Mouse (Mus musculus) CH12.LX (cell line): ENCODE measurements at regions not wholly inside any gene's neighbourhood (a gene's known extent, or its start where the extent isn't known, plus 50 kb on each side); places are given as distances from the start of the nearest gene placed in this dataset.

Experiments used
- DNase-seq: peaks from one replicate; pipeline ENCODE4 v3.0.0-alpha.2; 2013; ENCODE audit errors: extremely low read depth
- H3K27ac ChIP-seq: 2 replicates; pipeline ENCODE4 v1.5.1; 2012; ENCODE audit warnings: low read depth, mild to moderate bottlenecking, control low read depth, moderate library complexity; ENCODE audit not compliant: insufficient read depth
- H3K27me3 ChIP-seq: replicated peaks from 2 replicates; pipeline ENCODE3; 2012; ENCODE audit warnings: inconsistent platforms
- H3K36me3 ChIP-seq, 2 experiments: replicated peaks in 1 of 2; 2 replicates each; pipeline versions ENCODE3 to v1.6.1; 2012; ENCODE audit warnings: inconsistent platforms in 1 of 2, low read length in 1 of 2, mild to moderate bottlenecking in 1 of 2, mixed read lengths in 1 of 2, moderate library complexity in 1 of 2; ENCODE audit not compliant: control insufficient read depth in 1 of 2, insufficient read depth in 1 of 2
- H3K4me1 ChIP-seq, 2 experiments: 2 replicates each; pipeline ENCODE4 v1.6.1; 2012; ENCODE audit warnings: inconsistent platforms in 1 of 2, moderate library complexity in 1 of 2; ENCODE audit not compliant: insufficient read depth in 2 of 2, control insufficient read depth in 1 of 2
- H3K4me2 ChIP-seq: 2 replicates; pipeline ENCODE4 v1.6.1; 2012; ENCODE audit warnings: low read depth, mild to moderate bottlenecking, control low read depth; ENCODE audit not compliant: poor library complexity, insufficient read depth, severe bottlenecking
- H3K4me3 ChIP-seq, 3 experiments: fragments of 150-350 bp in 1 of 3; sonication (generic) in 1 of 3; replicated peaks in 1 of 3; 2 replicates each; pipeline versions ENCODE3 to v1.5.1; 2011 to 2012; ENCODE audit warnings: low read depth in 2 of 3, low read length in 2 of 3, mild to moderate bottlenecking in 2 of 3, moderate library complexity in 2 of 3, control low read depth in 1 of 3, improper control_type of control experiment in 1 of 3, inconsistent platforms in 1 of 3, mixed read lengths in 1 of 3; ENCODE audit not compliant: poor library complexity in 1 of 3
- H3K79me2 ChIP-seq: replicated peaks from 2 replicates; pipeline ENCODE4 v1.6.1; 2012; ENCODE audit warnings: mild to moderate bottlenecking, moderate library complexity; ENCODE audit not compliant: control insufficient read depth, poor library complexity, insufficient read depth, severe bottlenecking; ENCODE audit errors: extremely low read depth
- H3K9ac ChIP-seq: 2 replicates; pipeline ENCODE4 v1.6.1; 2012; ENCODE audit warnings: low read depth, mild to moderate bottlenecking, control low read depth, moderate library complexity; ENCODE audit not compliant: insufficient read depth
- H3K9me3 ChIP-seq: replicated peaks from 2 replicates; pipeline ENCODE3; 2012; ENCODE audit warnings: low read length, inconsistent platforms, mixed read lengths
- BHLHE40 ChIP-seq: IDR thresholded peaks from 2 replicates; pipeline ENCODE4 v1.6.1; 2011; ENCODE audit warnings: mild to moderate bottlenecking, low read depth, low read length, improper control_type of control experiment
- CTCF ChIP-seq, 2 experiments: IDR thresholded peaks in 1 of 2; conservative IDR thresholded peaks in 1 of 2; 2 replicates each; pipeline ENCODE4 v1.5.1; 2011 to 2012; ENCODE audit warnings: low read depth in 2 of 2, low read length in 2 of 2, improper control_type of control experiment in 1 of 2, inconsistent platforms in 1 of 2, mild to moderate bottlenecking in 1 of 2, moderate library complexity in 1 of 2
- E2F4 ChIP-seq: IDR thresholded peaks from 2 replicates; pipeline ENCODE4 v1.6.1; 2011; ENCODE audit warnings: low read depth, low read length, improper control_type of control experiment; ENCODE audit not compliant: insufficient replicate concordance
- ETS1 ChIP-seq: conservative IDR thresholded peaks from 2 replicates; pipeline ENCODE4 v1.6.1; 2012; ENCODE audit warnings: low read depth, mild to moderate bottlenecking, inconsistent platforms, low read length, improper control_type of control experiment, moderate library complexity
- JUN ChIP-seq: IDR thresholded peaks from 2 replicates; pipeline ENCODE4 v1.6.1; 2011; ENCODE audit warnings: low read depth, mild to moderate bottlenecking, low read length, improper control_type of control experiment, moderate library complexity; ENCODE audit not compliant: insufficient read depth
- JUND ChIP-seq: conservative IDR thresholded peaks from 2 replicates; pipeline ENCODE4 v1.6.1; 2011; ENCODE audit warnings: low read depth, low read length, improper control_type of control experiment
- MAX ChIP-seq: IDR thresholded peaks from 2 replicates; pipeline ENCODE4 v1.6.1; 2011; ENCODE audit warnings: low read length, improper control_type of control experiment
- MXI1 ChIP-seq: IDR thresholded peaks from 2 replicates; pipeline ENCODE4 v1.6.1; 2011; ENCODE audit warnings: mild to moderate bottlenecking, low read depth, low read length, improper control_type of control experiment
- SIN3A ChIP-seq: IDR thresholded peaks from 2 replicates; pipeline ENCODE4 v1.6.1; 2012; ENCODE audit warnings: low read length, improper control_type of control experiment, inconsistent platforms
- TBP ChIP-seq: conservative IDR thresholded peaks from 2 replicates; pipeline ENCODE4 v1.6.1; 2011; ENCODE audit warnings: low read depth, low read length, improper control_type of control experiment
- USF2 ChIP-seq: conservative IDR thresholded peaks from 2 replicates; pipeline ENCODE4 v1.6.1; 2011; ENCODE audit warnings: low read depth, low read length, improper control_type of control experiment
- dilution Hi-C: fragments of 300-500 bp; cut with MboI; formaldehyde crosslinking; loops from 2 replicates; pipeline ENCODE4 v1.14.3; 2020; ENCODE audit warnings: low sequenced_read_pairs; ENCODE audit not compliant: extremely low pct_unique_long_range_greater_than_20kb, extremely low pct_ligation_motif_present
- in situ Hi-C: fragments of 300-500 bp; cut with MboI; formaldehyde crosslinking; loops from 3 replicates; pipeline ENCODE4 v1.14.3; 2019; ENCODE audit warnings: low sequenced_read_pairs, low pct_ligation_motif_present, low pct_unique_long_range_greater_than_20kb, mixed read lengths

DNA sequence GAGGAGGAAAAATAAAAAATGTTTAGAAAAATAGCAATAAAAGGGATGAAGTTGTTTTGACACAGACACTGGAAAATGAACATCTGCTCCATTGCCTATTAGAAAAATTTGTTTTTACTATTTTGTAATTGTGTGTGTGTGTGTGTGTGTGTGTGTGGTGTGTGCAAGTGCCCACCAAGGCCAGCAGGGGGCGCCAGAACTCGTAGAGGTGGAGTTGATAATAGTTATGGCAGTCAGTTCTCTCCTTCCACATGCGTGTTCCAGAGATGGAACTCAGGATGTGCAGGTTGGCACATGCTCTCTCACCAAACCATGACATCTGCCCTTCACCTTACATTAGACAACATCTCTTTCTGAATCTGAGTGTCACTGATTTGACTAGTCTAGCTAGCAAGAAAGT is 123.9 kb upstream of the March11 start:
- no peak overlapping the region for H3K4me2 ChIP-seq
- in situ Hi-C loops = no loop called here
- no peaks in the 10 kb centered on the region for H3K79me2 ChIP-seq
- dilution Hi-C loops = no loop called here
- no peaks in the 10 kb centered on the region for H3K27me3 ChIP-seq
- no peaks in the 10 kb centered on the region for H3K4me1 ChIP-seq
- TF ChIP-seq CTCF (conservative IDR thresholded peaks at IDR 0.05 in 1 of 2, IDR thresholded peaks at IDR 0.05 in 1 of 2; ENCODE audit: low read depth in 2 of 2, low read length in 2 of 2) = peak in 1 of 2 experiments; percentile 25; a peak in 1 of 4 replicates
- TF ChIP-seq JUND = no peak
- H3K27ac ChIP-seq = no peak overlapping the region
- no peak overlapping the region for H3K9ac ChIP-seq
- DNase-seq = peak; percentile 2
- H3K36me3 ChIP-seq = no peaks in the 10 kb centered on the region
- H3K4me3 ChIP-seq = no peak overlapping the region
- peaks cover 2% of the 10 kb centered on the region for H3K9me3 ChIP-seq

DNA sequence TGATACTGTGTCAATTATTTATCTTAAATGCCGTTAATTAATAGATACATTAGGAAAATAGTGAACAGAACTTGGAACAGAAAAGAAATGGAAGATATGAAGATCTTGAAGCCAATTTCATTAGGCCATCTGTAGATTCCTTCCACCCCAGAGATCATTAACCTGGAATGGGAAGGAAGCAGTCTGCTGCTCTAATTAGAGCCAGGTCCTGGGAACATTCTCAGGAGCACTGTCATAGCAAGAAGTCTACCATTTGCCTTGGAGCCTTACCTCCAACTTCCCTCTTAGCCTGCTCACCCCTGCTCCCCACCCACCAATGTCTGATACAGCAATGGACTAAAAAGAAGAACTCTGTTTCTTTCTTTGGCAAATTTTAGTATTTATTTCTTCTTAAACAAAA is 113.3 kb upstream of the March11 start:
- Histone ChIP-seq H3K79me2 (no peaks in the 10 kb centered on the region), H3K4me1 (no peaks in the 10 kb centered on the region), H3K4me3 (no peak overlapping the region), H3K9me3 (no peaks in the 10 kb centered on the region), H3K36me3 (no peaks in the 10 kb centered on the region), H3K27me3 (no peaks in the 10 kb centered on the region), H3K4me2 (no peak overlapping the region), H3K9ac (no peak overlapping the region), H3K27ac (no peak overlapping the region)
- dilution Hi-C loops (no loop called here), in situ Hi-C loops (no loop called here)
- no peak for DNase-seq
- TF ChIP-seq JUN (no peak), E2F4 (no peak), SIN3A (no peak)

DNA sequence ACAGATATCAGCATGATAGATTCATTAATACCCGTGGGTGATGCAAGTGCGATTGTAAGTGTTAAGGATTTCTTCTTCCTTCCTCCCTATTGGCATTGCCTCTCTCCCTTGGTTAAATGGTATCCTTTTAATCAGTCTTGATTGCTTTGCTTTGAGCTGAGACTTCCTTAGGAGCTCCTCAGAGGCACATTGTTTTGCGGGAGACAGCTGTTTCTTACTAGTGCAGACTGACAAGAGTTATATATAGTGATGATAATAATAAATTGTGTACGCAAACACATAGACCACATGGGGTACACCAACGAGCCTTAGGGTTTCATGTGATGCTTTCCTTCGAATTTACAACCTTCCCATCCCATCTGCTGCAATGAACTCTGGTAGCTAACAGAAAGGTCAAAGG is 102.0 kb upstream of the March11 start:
- Histone ChIP-seq H3K9ac (no peak overlapping the region), H3K9me3 (no peaks in the 10 kb centered on the region), H3K4me1 (peaks cover 0 to 6% of the 10 kb centered on the region in 2 experiments; a peak in 1 of 4 replicates), H3K27me3 (no peaks in the 10 kb centered on the region), H3K36me3 (no peaks in the 10 kb centered on the region), H3K4me2 (no peak overlapping the region), H3K27ac (no peak overlapping the region), H3K4me3 (no peak overlapping the region), H3K79me2 (no peaks in the 10 kb centered on the region)
- no peak for DNase-seq
- TF ChIP-seq BHLHE40 (no peak), MAX (no peak), ETS1 (no peak), MXI1 (no peak), TBP (no peak), USF2 (no peak)
- in situ Hi-C loops (no loop called here), dilution Hi-C loops (no loop called here)
